Mouse (Mus musculus) neural tube, embryonic 13.5 days (tissue): ENCODE data around the gene Krt79. TPM values are rescaled to one million over a fixed set of nuclear protein-coding genes. Genes with fewer than 3 reads are reported as not detected.

ENCODE experiments used
- microRNA-seq: library from miRNA; unstranded; fragments of <30 nt; microRNA quantifications from one replicate; pipeline ENCODE4, GENCODE M21; 2016
- polyA plus RNA-seq: library from polyadenylated mRNA; unstranded; fragments of >200 nt; fragmentation: Nextera tagmentation; extraction: Ambion mirVana; gene quantifications from 2 replicates; pipeline ENCODE4 v1.2.1, GENCODE M21; 2015

The Krt79 gene
- polyA plus RNA-seq, 1 experiment from 2014 or later = 0.32 TPM

Small RNA genes lying within 50 kb of the gene (microRNA-seq; reads per million reads assigned to microRNA genes)
- gene Gm44356 = not detected

Other genes starting within 250 kb of the Krt79 start
- gene Krt6a, start 246.0 kb downstream of the Krt79 start, polyA plus RNA-seq = 0.12 TPM in 1 of 2 replicates, not detected in the other
- gene Krt5, start 227.4 kb downstream of the Krt79 start, polyA plus RNA-seq = 1.1 and 4.4 TPM in 2 replicates
- gene Krt71, start 197.2 kb downstream of the Krt79 start, polyA plus RNA-seq = 0.34 TPM in 1 of 2 replicates, not detected in the other
- not detected in 2 replicates for gene Krt72, start 153.9 kb downstream of the Krt79 start, polyA plus RNA-seq
- gene Krt73, start 138.0 kb downstream of the Krt79 start, polyA plus RNA-seq = 0.43 and 0.44 TPM in 2 replicates
- gene Krt2, start 122.2 kb downstream of the Krt79 start, polyA plus RNA-seq = not detected in 2 replicates
- 7.0 and 8.6 TPM in 2 replicates for gene Krt1, start 89.5 kb downstream of the Krt79 start, polyA plus RNA-seq
- gene Krt77, start 70.6 kb downstream of the Krt79 start, polyA plus RNA-seq = 0.12 and 0.13 TPM in 2 replicates
- gene Krt76, start 47.4 kb downstream of the Krt79 start, polyA plus RNA-seq = not detected in 2 replicates
- 0.11 TPM in 1 of 2 replicates, not detected in the other for gene Krt4, start 15.6 kb downstream of the Krt79 start, polyA plus RNA-seq
- not detected in 2 replicates for gene Krt78, start 14.0 kb upstream of the Krt79 start, polyA plus RNA-seq
- gene Krt8, start 64.2 kb upstream of the Krt79 start, polyA plus RNA-seq = 0.82 and 4.3 TPM in 2 replicates
- 1.4 and 3.8 TPM in 2 replicates for gene Krt18, start 87.9 kb upstream of the Krt79 start, polyA plus RNA-seq
- 81.2 and 90.3 TPM in 2 replicates for gene Eif4b, start 133.4 kb upstream of the Krt79 start, polyA plus RNA-seq
- gene Tns2, start 160.1 kb upstream of the Krt79 start, polyA plus RNA-seq = 10.5 and 15.9 TPM in 2 replicates
- 54.1 and 55.9 TPM in 2 replicates for gene Spryd3, start 195.9 kb upstream of the Krt79 start, polyA plus RNA-seq
- gene Igfbp6, start 204.0 kb upstream of the Krt79 start, polyA plus RNA-seq = 0.36 and 1.2 TPM in 2 replicates
- 0.11 TPM in 1 of 2 replicates, not detected in the other for gene Soat2, start 210.2 kb upstream of the Krt79 start, polyA plus RNA-seq